Mouse (Mus musculus): Measurements from ENCODE around the gene Trim2.

GRCm38 (mm10) chr3:84189629-84190173 lies 117.0 kb downstream of the Trim2 start:
- no peak for TF ChIP-seq POLR2A (IDR thresholded peaks at IDR 0.05; ENCODE audit: low read depth, low read length)
- no peak for TF ChIP-seq CTCF (IDR thresholded peaks at IDR 0.05; ENCODE audit: borderline replicate concordance, insufficient read depth, low read length)
